Mouse (Mus musculus) lung, postnatal 0 days (tissue): ENCODE data around the gene 1600002K03Rik. TPM values are rescaled to one million over a fixed set of nuclear protein-coding genes. Genes with fewer than 3 reads are reported as not detected.

Experiments
- ATAC-seq: fragments of 200-750 bp; cut with Nextera tagmentation; 2 replicates; pipeline ENCODE4 v1.8.0; 2017; ENCODE audit warnings: moderate library complexity
- DNase-seq: peaks from one replicate; pipeline ENCODE4 v3.0.0-alpha.2; 2016; ENCODE audit warnings: low spot score
- H3K27ac ChIP-seq: fragments of 300-500 bp; sonication (generic); 2 replicates; pipeline ENCODE4 v1.5.1; 2014; ENCODE audit warnings: antibody characterized with exemption, mild to moderate bottlenecking, low read length, mixed read lengths
- H3K27me3 ChIP-seq: fragments of 300-500 bp; sonication (generic); replicated peaks from 2 replicates; pipeline ENCODE4 v1.6.1; 2014; ENCODE audit warnings: low read length, mixed read lengths; ENCODE audit not compliant: insufficient read depth
- H3K36me3 ChIP-seq: fragments of 300-500 bp; sonication (generic); 2 replicates; pipeline ENCODE4 v1.6.1; 2014; ENCODE audit warnings: low read length, mixed read lengths; ENCODE audit not compliant: insufficient read depth
- H3K4me1 ChIP-seq: fragments of 300-500 bp; sonication (generic); 2 replicates; pipeline ENCODE4 v1.6.1; 2014; ENCODE audit warnings: antibody characterized with exemption, low read depth, low read length, mixed read lengths; ENCODE audit not compliant: insufficient read depth
- H3K4me2 ChIP-seq: fragments of 300-500 bp; sonication (generic); replicated peaks from 2 replicates; pipeline ENCODE4 v1.6.1; 2014; ENCODE audit warnings: low read depth, mild to moderate bottlenecking, low read length, moderate library complexity, mixed read lengths
- H3K4me3 ChIP-seq: fragments of 300-500 bp; sonication (generic); 2 replicates; pipeline ENCODE4 v1.5.1; 2014; ENCODE audit warnings: low read depth, low read length
- H3K9ac ChIP-seq: fragments of 300-500 bp; sonication (generic); replicated peaks from 2 replicates; pipeline ENCODE4 v1.6.1; 2014; ENCODE audit warnings: low read depth, mild to moderate bottlenecking
- H3K9me3 ChIP-seq: fragments of 300-500 bp; sonication (generic); 2 replicates; pipeline ENCODE4 v1.6.1; 2016; ENCODE audit warnings: low read length, mixed read lengths
- CTCF ChIP-seq: IDR thresholded peaks from 2 replicates; pipeline ENCODE4 v1.5.1; 2016; ENCODE audit warnings: antibody characterized with exemption, mild to moderate bottlenecking
- EP300 ChIP-seq: IDR thresholded peaks from 2 replicates; pipeline ENCODE4 v1.6.1; 2016; ENCODE audit warnings: antibody characterized with exemption, mild to moderate bottlenecking, control low read depth
- WGBS: fragments of 180-500 bp; shearing (Covaris S2); extraction: QIAGEN DNeasy Blood & Tissue Kit; methylation state at CpG from one replicate; pipeline ENCODE4 v1.1.7; 2014; 5-methylcytosine and 5-hydroxymethylcytosine counted together
- polyA plus RNA-seq: library from polyadenylated mRNA; unstranded; fragments of >200 nt; fragmentation: Nextera tagmentation; extraction: Ambion mirVana; gene quantifications from 2 replicates; pipeline ENCODE4 v1.2.1, GENCODE M21; 2015

The 1600002K03Rik gene
- polyA plus RNA-seq, 1 experiment from 2014 or later = 11.7 TPM

- Histone ChIP-seq H3K36me3 (no peaks in the 10 kb centered on the region), H3K4me2 (peak overlapping the region; percentile 98), H3K27ac (peak overlapping the region; percentile 57), H3K9ac (no peak overlapping the region), H3K9me3 (no peaks in the 10 kb centered on the region), H3K4me3 (peak overlapping the region; percentile 23), H3K27me3 (peaks cover 15% of the 10 kb centered on the region), H3K4me1 (peaks cover 7% of the 10 kb centered on the region; the same call in 1 of the 2 replicates)
- DNase-seq = peak; percentile 76
- WGBS = 3% methylated on average over 26 of the region's 29 CpGs
- peak; percentile 25 for ATAC-seq
- no peak for TF ChIP-seq CTCF
- TF ChIP-seq EP300 = 0 out of 2 replicates have a peak, but pooled peaks have one; percentile 27
Measured at GRCm38 (mm10) chr10:80136952-80137625, 35.7 kb upstream of the 1600002K03Rik start.

- no peak for ATAC-seq
- no peaks in the 10 kb centered on the region for H3K36me3 ChIP-seq
- peaks cover 15% of the 10 kb centered on the region for H3K27me3 ChIP-seq
- H3K27ac ChIP-seq = 0 out of 2 replicates have a peak overlapping the region, but pooled peaks have one; percentile 14
- TF ChIP-seq CTCF = no peak
- 0 out of 2 replicates have a peak, but pooled peaks have one; percentile 1 for TF ChIP-seq EP300
- DNase-seq = no peak
- H3K9ac ChIP-seq = no peak overlapping the region
- peak overlapping the region; percentile 98 for H3K4me2 ChIP-seq
- no peaks in the 10 kb centered on the region for H3K9me3 ChIP-seq
- H3K4me1 ChIP-seq = peaks cover 13% of the 10 kb centered on the region; the same call in 1 of the 2 replicates
- 4% methylated on average over 26 of the region's 33 CpGs for WGBS
- peak overlapping the region; percentile 53; the same call in 1 of the 2 replicates for H3K4me3 ChIP-seq
Measured at GRCm38 (mm10) chr10:80137626-80138552, 34.9 kb upstream of the 1600002K03Rik start.

- Histone ChIP-seq H3K27ac (peak within 1 kb of the TSS; percentile 68), H3K27me3 (peaks cover 15% of the 10 kb centered on the region), H3K9ac (peak within 1 kb of the TSS; percentile 34), H3K4me2 (peak within 1 kb of the TSS; percentile 98), H3K36me3 (no peaks in the 10 kb centered on the region), H3K9me3 (no peaks in the 10 kb centered on the region), H3K4me3 (peak within 1 kb of the TSS; percentile 53), H3K4me1 (peaks cover 14% of the 10 kb centered on the region; the same call in 1 of the 2 replicates)
- DNase-seq (peak; percentile 64), ATAC-seq (0 out of 2 replicates have a peak, but pooled peaks have one; percentile 1)
- 3% methylated on average over 53 of the region's 94 CpGs for WGBS
- TF ChIP-seq EP300 (no peak), CTCF (no peak)
Measured at GRCm38 (mm10) chr10:80138553-80139438, 33.9 kb upstream of the 1600002K03Rik start, which contains the start of gene Atp5d. Atp5d (plus strand) TSS chr10:80138632.

GRCm38 (mm10) chr10:80139439-80139775 is 33.3 kb upstream of the 1600002K03Rik start:
- Histone ChIP-seq H3K36me3 (no peaks in the 10 kb centered on the region), H3K27me3 (peaks cover 15% of the 10 kb centered on the region), H3K4me3 (peak overlapping the region; percentile 53), H3K9ac (peak overlapping the region; percentile 34; the same call in 1 of the 2 replicates), H3K9me3 (no peaks in the 10 kb centered on the region), H3K4me2 (peak overlapping the region; percentile 98), H3K27ac (peak overlapping the region; percentile 68), H3K4me1 (peaks cover 14% of the 10 kb centered on the region; the same call in 1 of the 2 replicates)
- DNase-seq = no peak
- no peak for TF ChIP-seq CTCF
- TF ChIP-seq EP300 = no peak
- WGBS = 1% methylated on average over 9 of the region's 10 CpGs
- no peak for ATAC-seq

GRCm38 (mm10) chr10:80139975-80140665 is 32.6 kb upstream of the 1600002K03Rik start:
- no peak overlapping the region for H3K4me3 ChIP-seq
- ATAC-seq (no peak), DNase-seq (no peak)
- H3K36me3 ChIP-seq = no peaks in the 10 kb centered on the region
- 0 out of 2 replicates have a peak overlapping the region, but pooled peaks have one; percentile 82 for H3K27ac ChIP-seq
- no peak for TF ChIP-seq EP300
- H3K4me1 ChIP-seq = peaks cover 14% of the 10 kb centered on the region; the same call in 1 of the 2 replicates
- no peaks in the 10 kb centered on the region for H3K9me3 ChIP-seq
- H3K27me3 ChIP-seq = peaks cover 15% of the 10 kb centered on the region
- H3K4me2 ChIP-seq = no peak overlapping the region
- H3K9ac ChIP-seq = no peak overlapping the region
- WGBS = 74% methylated on average over 11 of the region's 11 CpGs
